Mouse (Mus musculus) liver, embryonic 11.5 days (tissue): ENCODE measurements at regions not wholly inside any gene's neighbourhood (a gene's known extent, or its start where the extent isn't known, plus 50 kb on each side); places are given as distances from the start of the nearest gene placed in this dataset.

ENCODE experiments used
- ATAC-seq: fragments of 200-750 bp; cut with Nextera tagmentation; replicated peaks from 2 replicates; pipeline ENCODE4 v1.8.0; 2017; ENCODE audit warnings: moderate number of reproducible peaks, mild to moderate bottlenecking, moderate TSS enrichment, moderate library complexity; ENCODE audit not compliant: low FRiP score
- DNase-seq: peaks from one replicate; pipeline ENCODE4 v3.0.0-alpha.2; 2017; ENCODE audit warnings: low spot score
- H3K27ac ChIP-seq: fragments of 300-500 bp; sonication (generic); 2 replicates; pipeline ENCODE4 v1.5.1; 2014; ENCODE audit warnings: mild to moderate bottlenecking, low read depth, low read length, control low read depth
- H3K27me3 ChIP-seq: fragments of 300-500 bp; sonication (generic); replicated peaks from 2 replicates; pipeline ENCODE4 v1.6.1; 2014; ENCODE audit warnings: low read length, mixed read lengths; ENCODE audit not compliant: control insufficient read depth, insufficient read depth
- H3K36me3 ChIP-seq: fragments of 300-500 bp; sonication (generic); 2 replicates; pipeline ENCODE4 v1.6.1; 2014; ENCODE audit warnings: mild to moderate bottlenecking, low read length, moderate library complexity, mixed read lengths; ENCODE audit not compliant: control insufficient read depth, insufficient read depth
- H3K4me1 ChIP-seq: fragments of 300-500 bp; sonication (generic); replicated peaks from 2 replicates; pipeline ENCODE4 v1.6.1; 2014; ENCODE audit warnings: low read length, mixed read lengths; ENCODE audit not compliant: control insufficient read depth, insufficient read depth
- H3K4me2 ChIP-seq: fragments of 300-500 bp; sonication (generic); 2 replicates; pipeline ENCODE4 v1.6.1; 2014; ENCODE audit warnings: mild to moderate bottlenecking, control low read depth, moderate library complexity
- H3K4me3 ChIP-seq: fragments of 300-500 bp; sonication (generic); 2 replicates; pipeline ENCODE4 v1.5.1; 2014; ENCODE audit warnings: low read depth, low read length, control low read depth
- H3K9ac ChIP-seq: fragments of 300-500 bp; sonication (generic); 2 replicates; pipeline ENCODE4 v1.6.1; 2014; ENCODE audit warnings: low read depth, low read length, control low read depth
- H3K9me3 ChIP-seq: fragments of 300-500 bp; sonication (generic); 2 replicates; pipeline ENCODE4 v1.6.1; 2016; ENCODE audit warnings: low read length, inconsistent platforms, mixed read lengths; ENCODE audit not compliant: control insufficient read depth
- WGBS: fragments of 180-500 bp; shearing (Covaris S2); extraction: QIAGEN DNeasy Blood & Tissue Kit; methylation state at CpG from one replicate; pipeline ENCODE4 v1.1.7; 2014; 5-methylcytosine and 5-hydroxymethylcytosine counted together

DNA sequence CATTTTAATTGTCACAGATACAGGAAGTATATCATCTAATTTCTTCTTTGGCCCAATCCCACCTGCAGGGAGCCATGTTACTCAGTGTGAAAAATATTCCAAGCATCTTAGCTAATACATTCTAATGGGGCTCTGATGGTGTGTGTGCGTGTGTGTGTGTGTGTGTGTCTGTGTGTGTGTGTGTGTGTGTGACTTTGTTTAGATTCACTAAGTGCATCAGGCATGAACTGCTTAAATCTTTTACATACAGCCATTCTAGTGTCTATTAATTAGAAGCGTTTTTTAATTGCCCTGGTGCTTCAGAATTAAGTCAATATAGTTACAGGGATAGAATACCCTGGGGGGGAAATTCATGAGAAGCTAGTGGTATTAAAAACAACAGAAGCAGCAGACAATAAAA is 912.1 kb upstream of the Gm5150 start:
- Histone ChIP-seq H3K4me3 (no peak overlapping the region), H3K9me3 (no peaks in the 10 kb centered on the region), H3K27me3 (no peaks in the 10 kb centered on the region), H3K36me3 (no peaks in the 10 kb centered on the region), H3K4me1 (no peaks in the 10 kb centered on the region), H3K4me2 (no peak overlapping the region), H3K27ac (no peak overlapping the region), H3K9ac (no peak overlapping the region)
- ATAC-seq (no peak), DNase-seq (no peak)
- 73% methylated on average over 2 of the region's 2 CpGs for WGBS

DNA sequence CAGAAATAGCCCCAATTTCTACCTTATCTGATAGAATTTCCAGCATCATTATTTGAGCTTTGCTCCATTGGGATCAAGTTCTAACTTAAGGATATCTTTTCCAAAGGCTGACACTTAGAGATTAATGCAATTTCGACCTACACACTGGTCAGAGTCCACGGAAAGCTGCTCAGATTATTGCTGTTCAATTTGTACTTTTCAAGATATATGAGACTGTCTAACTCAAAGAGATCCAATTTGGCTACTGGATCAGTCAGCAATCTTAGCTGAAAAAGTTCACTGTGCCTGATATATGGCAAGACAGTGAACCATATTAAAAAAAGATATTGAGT is 909.8 kb upstream of the Gm5150 start:
- DNase-seq = no peak
- no peaks in the 10 kb centered on the region for H3K36me3 ChIP-seq
- no peak overlapping the region for H3K4me2 ChIP-seq
- no peak overlapping the region for H3K27ac ChIP-seq
- H3K27me3 ChIP-seq = no peaks in the 10 kb centered on the region
- H3K9ac ChIP-seq = no peak overlapping the region
- no peak for ATAC-seq
- 50% methylated on average over 2 of the region's 2 CpGs for WGBS
- H3K9me3 ChIP-seq = no peaks in the 10 kb centered on the region
- H3K4me3 ChIP-seq = no peak overlapping the region
- no peaks in the 10 kb centered on the region for H3K4me1 ChIP-seq

- no peaks in the 10 kb centered on the region for H3K27me3 ChIP-seq
- no peak for DNase-seq
- no peak overlapping the region for H3K27ac ChIP-seq
- WGBS = 58% methylated on average over 2 of the region's 2 CpGs
- H3K4me3 ChIP-seq = no peak overlapping the region
- H3K36me3 ChIP-seq = no peaks in the 10 kb centered on the region
- H3K4me1 ChIP-seq = no peaks in the 10 kb centered on the region
- H3K4me2 ChIP-seq = no peak overlapping the region
- H3K9ac ChIP-seq = no peak overlapping the region
- no peaks in the 10 kb centered on the region for H3K9me3 ChIP-seq
- no peak for ATAC-seq
Observed at GRCm38 (mm10) chr3:16915389-16916071, 909.3 kb upstream of the Gm5150 start.

- no peak overlapping the region for H3K9ac ChIP-seq
- no peaks in the 10 kb centered on the region for H3K27me3 ChIP-seq
- no peaks in the 10 kb centered on the region for H3K9me3 ChIP-seq
- ATAC-seq (no peak), DNase-seq (no peak)
- H3K4me2 ChIP-seq = no peak overlapping the region
- no peak overlapping the region for H3K4me3 ChIP-seq
- WGBS = 76% methylated on average over 1 of the region's 1 CpGs
- no peaks in the 10 kb centered on the region for H3K36me3 ChIP-seq
- H3K4me1 ChIP-seq = no peaks in the 10 kb centered on the region
- H3K27ac ChIP-seq = no peak overlapping the region
Observed at GRCm38 (mm10) chr3:16888132-16888531, 881.9 kb upstream of the Gm5150 start.

DNA sequence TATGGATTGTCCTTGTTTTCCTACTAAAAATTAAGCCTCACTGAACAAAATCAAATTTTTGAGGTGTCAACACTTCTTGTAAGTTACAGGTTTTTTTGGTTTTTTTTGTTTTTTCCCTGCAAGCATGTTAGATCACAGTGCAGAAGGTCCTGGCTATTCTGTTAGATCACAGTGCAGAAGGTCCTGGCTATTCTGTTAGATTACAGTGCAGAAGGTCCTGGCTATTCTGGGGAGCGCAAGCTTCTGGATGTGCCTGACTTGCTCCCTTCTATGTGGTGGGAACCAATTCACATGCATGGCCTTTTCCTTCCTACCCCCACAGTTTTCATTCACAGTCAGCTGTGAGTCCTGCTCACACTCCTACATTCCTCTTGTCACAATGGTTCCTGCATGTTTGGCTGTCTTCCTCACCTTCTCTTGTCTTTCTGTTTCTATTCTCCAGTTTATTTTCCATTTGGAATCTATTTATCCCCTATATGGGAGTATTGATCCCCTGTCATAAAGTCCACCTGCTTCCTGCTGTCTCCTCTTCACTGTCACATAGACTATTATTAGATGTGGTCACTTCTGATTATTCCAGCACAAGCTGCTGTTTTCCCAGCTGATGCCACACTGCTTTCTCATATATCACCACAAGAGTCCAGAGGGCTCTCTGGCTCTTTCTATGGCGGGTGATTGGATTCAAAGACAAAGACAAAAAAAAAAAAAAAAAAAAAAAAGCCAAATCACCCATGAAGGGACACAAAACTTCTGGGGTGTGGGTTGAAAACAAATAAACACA is 866.3 kb upstream of the Gm5150 start:
- no peak for DNase-seq
- no peaks in the 10 kb centered on the region for H3K9me3 ChIP-seq
- H3K36me3 ChIP-seq = no peaks in the 10 kb centered on the region
- H3K27ac ChIP-seq = no peak overlapping the region
- H3K4me2 ChIP-seq = no peak overlapping the region
- no peaks in the 10 kb centered on the region for H3K27me3 ChIP-seq
- no peak overlapping the region for H3K4me3 ChIP-seq
- WGBS = 80% methylated on average over 2 of the region's 2 CpGs
- no peak overlapping the region for H3K9ac ChIP-seq
- ATAC-seq = no peak
- no peaks in the 10 kb centered on the region for H3K4me1 ChIP-seq

- Histone ChIP-seq H3K36me3 (no peaks in the 10 kb centered on the region), H3K27me3 (no peaks in the 10 kb centered on the region), H3K4me2 (no peak overlapping the region), H3K9me3 (no peaks in the 10 kb centered on the region), H3K4me1 (no peaks in the 10 kb centered on the region), H3K9ac (no peak overlapping the region), H3K4me3 (no peak overlapping the region), H3K27ac (no peak overlapping the region)
- ATAC-seq (no peak), DNase-seq (no peak)
- 51% methylated on average over 1 of the region's 1 CpGs for WGBS
Observed at GRCm38 (mm10) chr3:16860034-16860433, 853.8 kb upstream of the Gm5150 start.

- DNase-seq (no peak), ATAC-seq (no peak)
- H3K27ac ChIP-seq = no peak overlapping the region
- no peaks in the 10 kb centered on the region for H3K36me3 ChIP-seq
- H3K9ac ChIP-seq = no peak overlapping the region
- WGBS = 63% methylated on average over 2 of the region's 2 CpGs
- no peaks in the 10 kb centered on the region for H3K9me3 ChIP-seq
- no peak overlapping the region for H3K4me3 ChIP-seq
- H3K27me3 ChIP-seq = no peaks in the 10 kb centered on the region
- H3K4me2 ChIP-seq = no peak overlapping the region
- no peaks in the 10 kb centered on the region for H3K4me1 ChIP-seq
Observed at GRCm38 (mm10) chr3:16858931-16859330, 852.7 kb upstream of the Gm5150 start.

DNA sequence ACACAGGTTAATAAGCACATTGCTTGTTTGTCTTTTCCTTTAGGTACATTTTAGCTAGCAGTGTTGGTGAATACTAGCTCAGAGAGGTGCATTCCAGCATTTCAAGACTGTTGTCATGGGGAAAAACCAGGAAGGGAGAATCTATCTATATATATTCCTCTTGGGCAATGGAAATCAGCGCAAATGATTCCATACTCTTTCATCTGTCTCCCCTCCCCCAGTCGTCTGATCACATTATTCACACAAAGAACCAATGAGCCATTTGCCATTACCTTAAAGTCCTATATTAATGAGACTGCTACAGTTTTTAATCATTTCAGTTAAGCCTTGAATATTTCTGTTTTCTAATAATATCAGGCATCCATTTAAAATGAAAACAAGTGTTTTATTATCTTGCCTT is 849.0 kb upstream of the Gm5150 start:
- H3K27me3 ChIP-seq = no peaks in the 10 kb centered on the region
- 75% methylated on average over 2 of the region's 2 CpGs for WGBS
- no peaks in the 10 kb centered on the region for H3K9me3 ChIP-seq
- H3K27ac ChIP-seq = no peak overlapping the region
- H3K4me1 ChIP-seq = no peaks in the 10 kb centered on the region
- no peak for DNase-seq
- no peaks in the 10 kb centered on the region for H3K36me3 ChIP-seq
- no peak for ATAC-seq
- no peak overlapping the region for H3K4me2 ChIP-seq
- no peak overlapping the region for H3K4me3 ChIP-seq
- H3K9ac ChIP-seq = no peak overlapping the region

GRCm38 (mm10) chr3:16853992-16854391 is 847.8 kb upstream of the Gm5150 start:
- Histone ChIP-seq H3K27me3 (no peaks in the 10 kb centered on the region), H3K36me3 (no peaks in the 10 kb centered on the region), H3K4me3 (no peak overlapping the region), H3K27ac (no peak overlapping the region), H3K9me3 (no peaks in the 10 kb centered on the region), H3K4me1 (no peaks in the 10 kb centered on the region), H3K9ac (no peak overlapping the region), H3K4me2 (no peak overlapping the region)
- 63% methylated on average over 5 of the region's 5 CpGs for WGBS
- ATAC-seq = no peak
- DNase-seq = no peak
